Mouse (Mus musculus): Measurements from ENCODE around the gene Mthfsd. TPM values are rescaled to one million over a fixed set of nuclear protein-coding genes. Genes with fewer than 3 reads are reported as not detected.

Gene Mthfsd
- total RNA-seq (2023), result 10 to 100 TPM; 23.0 to 35.6 TPM

GRCm38 (mm10) chr8:121107668-121108656 lies at the start of gene Mthfsd:
TSS of gene Mthfsd (minus strand) at chr8:121108392.

GRCm38 (mm10) chr8:121127756-121128375 lies 19.7 kb upstream of the Mthfsd start, which contains the start of gene Foxl1:
TSS of gene Foxl1 (plus strand) at chr8:121127940.

GRCm38 (mm10) chr8:121115948-121116347 lies 7.8 kb upstream of the Mthfsd start, which contains the start of gene Foxc2:
TSS of gene Foxc2 (plus strand) at chr8:121116171.

GRCm38 (mm10) chr8:121084210-121084951 lies 23.8 kb downstream of the Mthfsd start, which contains the start of gene Foxf1:
TSS of gene Foxf1 (plus strand) at chr8:121084386.

Other genes with a start within 250 kb of the Mthfsd start
- not detected for gene Foxf1, start 24.0 kb downstream of the Mthfsd start, total RNA-seq (2023)
- gene Foxc2, start 7.8 kb upstream of the Mthfsd start, total RNA-seq (2023), result under 1 TPM in 1 of 2 experiments, not detected in 1; 0.20 TPM
- not detected for gene Foxl1, start 19.5 kb upstream of the Mthfsd start, total RNA-seq (2023)

Data from B cell, adult 67 days (primary cell).